Mouse (Mus musculus) C2C12 (cell line): Measurements from ENCODE around the gene Arhgap24.

Experiments used
- CEBPB ChIP-seq: IDR thresholded peaks from one replicate; pipeline ENCODE4 v1.6.1; 2011; ENCODE audit warnings: low read depth, mild to moderate bottlenecking, control low read depth, moderate library complexity
- CTCF ChIP-seq: IDR thresholded peaks from one replicate; pipeline ENCODE4 v1.5.1; 2011; ENCODE audit not compliant: control insufficient read depth, insufficient read depth, insufficient read length
- MAX ChIP-seq: IDR thresholded peaks from one replicate; pipeline ENCODE4 v1.6.1; 2011; ENCODE audit warnings: mild to moderate bottlenecking, control low read depth
- MYOG ChIP-seq: IDR thresholded peaks from one replicate; pipeline ENCODE4 v1.6.1; 2011; ENCODE audit not compliant: control insufficient read depth, insufficient read length; ENCODE audit errors: extremely low read depth
- USF1 ChIP-seq: IDR thresholded peaks from one replicate; pipeline ENCODE4 v1.6.1; 2011; ENCODE audit warnings: low read depth, mild to moderate bottlenecking, control low read depth, moderate library complexity

DNA sequence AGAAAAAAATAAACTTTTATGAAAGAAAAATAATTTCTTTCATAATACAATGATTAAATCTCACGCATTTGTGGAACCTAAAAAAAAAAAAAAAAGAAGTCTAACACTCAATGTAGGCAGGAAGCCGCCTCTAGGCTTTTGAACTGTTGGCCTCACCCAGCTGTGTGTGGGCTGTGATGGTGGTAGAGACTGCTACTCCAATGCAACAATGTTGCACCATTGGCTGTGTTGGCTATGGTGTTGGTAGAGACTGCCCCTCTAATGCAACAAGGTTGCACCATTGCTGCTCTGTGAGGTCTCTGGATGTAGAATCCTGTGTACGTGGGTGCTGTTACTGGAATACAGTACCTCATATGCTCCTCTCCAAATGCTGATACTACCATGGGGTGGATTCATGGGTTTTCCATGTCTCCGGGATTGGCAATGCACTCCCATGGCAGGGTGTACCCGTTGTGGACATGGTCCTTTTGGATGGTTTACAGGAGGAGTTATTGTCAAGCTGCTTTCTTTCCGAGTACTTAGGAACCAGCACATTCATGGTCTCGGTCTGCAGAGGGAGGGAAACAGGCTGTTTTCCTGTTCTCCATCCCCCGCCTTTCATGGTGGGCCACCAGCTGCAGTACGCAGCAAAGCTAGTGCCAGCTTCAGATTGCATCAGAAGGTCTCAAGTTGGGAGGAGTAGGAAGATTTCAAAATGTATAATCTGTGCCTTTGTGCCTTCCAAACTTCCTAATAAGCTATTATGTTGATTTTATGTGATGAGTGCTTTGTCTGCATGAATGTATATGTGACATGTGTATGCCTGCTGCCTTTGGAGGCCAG is 186.8 kb downstream of the Arhgap24 start:
- TF ChIP-seq CTCF (no peak), MAX (no peak), USF1 (no peak), CEBPB (no peak), MYOG (no peak)
